Mouse (Mus musculus) C2C12 (cell line): Measurements from ENCODE around the gene Coa5.

Experiments used
- CEBPB ChIP-seq: IDR thresholded peaks from one replicate; pipeline ENCODE4 v1.6.1; 2011; ENCODE audit warnings: low read depth, mild to moderate bottlenecking, control low read depth, moderate library complexity
- CTCF ChIP-seq: IDR thresholded peaks from one replicate; pipeline ENCODE4 v1.5.1; 2011; ENCODE audit not compliant: control insufficient read depth, insufficient read depth, insufficient read length
- FOSL1 ChIP-seq: IDR thresholded peaks from one replicate; pipeline ENCODE4 v1.8.0; 2011; ENCODE audit warnings: mild to moderate bottlenecking, low read length; ENCODE audit not compliant: poor library complexity, insufficient read depth, severe bottlenecking
- MYOD1 ChIP-seq: IDR thresholded peaks from one replicate; pipeline ENCODE4 v1.6.1; 2011; ENCODE audit warnings: low read depth; ENCODE audit not compliant: control insufficient read depth, insufficient read length
- MYOG ChIP-seq: IDR thresholded peaks from one replicate; pipeline ENCODE4 v1.6.1; 2011; ENCODE audit not compliant: control insufficient read depth, insufficient read length; ENCODE audit errors: extremely low read depth
- USF1 ChIP-seq: IDR thresholded peaks from one replicate; pipeline ENCODE4 v1.6.1; 2011; ENCODE audit warnings: low read depth, mild to moderate bottlenecking, control low read depth, moderate library complexity

GRCm38 (mm10) chr1:37409647-37410046, 20.3 kb downstream of the Coa5 start:
- TF ChIP-seq CTCF (no peak), MYOG (no peak), FOSL1 (no peak), USF1 (no peak), CEBPB (no peak), MYOD1 (no peak)
